Mouse (Mus musculus) bone marrow, adult 2 months (tissue): ENCODE measurements around the gene Msmb. TPM values are rescaled to one million over a fixed set of nuclear protein-coding genes. Genes with fewer than 3 reads are reported as not detected.
A peak's percentile ranks its signal among the peaks of the same experiment; 100 is the strongest.

Experiments
- H3K27ac ChIP-seq: fragments of 200-500 bp; 2 replicates; pipeline ENCODE4 v1.5.1; 2012; ENCODE audit warnings: low read depth, mild to moderate bottlenecking, control low read depth, inconsistent platforms, low read length; ENCODE audit not compliant: control insufficient read depth, poor library complexity, insufficient read depth
- H3K4me1 ChIP-seq: fragments of 200-500 bp; 2 replicates; pipeline ENCODE4 v1.6.1; 2011; ENCODE audit warnings: low read length; ENCODE audit not compliant: control insufficient read depth, insufficient read depth
- H3K4me3 ChIP-seq: fragments of 200-500 bp; replicated peaks from 2 replicates; pipeline ENCODE3; 2011; ENCODE audit warnings: mild to moderate bottlenecking, low read depth, low read length, control low read depth; ENCODE audit not compliant: control insufficient read depth
- CTCF ChIP-seq: fragments of 200-500 bp; IDR thresholded peaks from 2 replicates; pipeline ENCODE4 v1.5.1; 2011; ENCODE audit warnings: low read length, control low read depth; ENCODE audit not compliant: control insufficient read depth, insufficient read depth
- POLR2A ChIP-seq: fragments of 200-500 bp; IDR thresholded peaks from 2 replicates; pipeline ENCODE4 v1.6.1; 2011; ENCODE audit warnings: low read depth, mild to moderate bottlenecking, control low read depth, low read length, borderline replicate concordance; ENCODE audit not compliant: control insufficient read depth
- WGBS: fragments of 180-500 bp; shearing (Covaris S2); methylation state at CpG from one replicate; pipeline ENCODE4 v1.1.7; 2018; 5-methylcytosine and 5-hydroxymethylcytosine counted together
- polyA plus RNA-seq: library from polyadenylated mRNA; stranded (reverse); fragments of >200 nt; gene quantifications from 2 replicates; pipeline ENCODE4 v1.2.4, GENCODE M21; 2011; ENCODE audit warnings: low replicate concordance; ENCODE audit not compliant: missing spikeins, insufficient read depth, insufficient read length

Msmb gene
- polyA plus RNA-seq = not detected in 2 replicates

DNA sequence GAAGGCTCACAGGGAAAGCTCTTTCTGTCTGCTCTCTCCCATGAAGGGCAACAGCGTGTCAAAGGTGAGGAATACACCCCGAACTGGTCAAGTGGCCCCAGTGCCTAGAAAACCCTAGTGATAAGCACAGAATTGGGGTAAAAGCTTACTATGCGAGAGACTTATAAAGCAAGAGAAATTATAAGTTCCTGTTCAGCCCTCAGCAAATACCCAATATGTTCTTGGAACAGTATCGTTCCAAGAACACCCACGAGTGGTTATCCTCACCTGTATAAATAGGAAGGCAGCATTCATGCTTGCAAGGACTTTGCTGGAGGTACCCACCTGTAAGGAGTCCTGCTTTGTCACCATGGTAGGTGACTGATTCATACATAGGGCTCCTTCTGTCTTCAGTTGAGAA is at the start of gene Msmb:
Gene Msmb (plus strand): TSS at position 301 of the 400 bp plus-strand sequence.
- H3K27ac ChIP-seq = no peak within 1 kb of the TSS
- no peak within 1 kb of the TSS for H3K4me3 ChIP-seq
- WGBS = 82% methylated on average over 5 of the region's 5 CpGs
- no peak for TF ChIP-seq POLR2A
- TF ChIP-seq CTCF = no peak
- no peaks in the 10 kb centered on the region; the same call in none of the 2 replicates for H3K4me1 ChIP-seq

DNA sequence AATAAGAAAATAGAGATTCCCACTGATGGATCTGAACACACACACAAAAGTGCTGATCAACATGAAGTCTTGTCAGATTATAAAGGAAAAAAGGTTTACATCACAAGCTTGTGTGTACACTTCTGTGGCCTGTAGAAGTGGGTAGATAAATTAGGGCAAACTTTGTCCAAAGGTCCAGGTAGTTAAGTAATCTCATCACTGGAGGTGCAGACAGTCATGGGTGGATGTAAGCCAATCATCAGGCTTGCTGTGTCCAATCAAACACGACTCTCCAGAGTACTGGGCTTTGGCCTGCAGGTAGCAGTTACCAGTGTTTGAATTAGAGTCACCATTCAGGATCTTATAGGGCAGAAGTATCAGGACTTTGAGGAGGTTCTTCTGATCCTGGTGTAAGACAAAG is 48.8 kb upstream of the Msmb start:
- WGBS = 60% methylated on average over 1 of the region's 1 CpGs
- Histone ChIP-seq H3K27ac (no peak overlapping the region), H3K4me1 (no peaks in the 10 kb centered on the region), H3K4me3 (no peak overlapping the region)
- TF ChIP-seq CTCF (no peak), POLR2A (no peak)

DNA sequence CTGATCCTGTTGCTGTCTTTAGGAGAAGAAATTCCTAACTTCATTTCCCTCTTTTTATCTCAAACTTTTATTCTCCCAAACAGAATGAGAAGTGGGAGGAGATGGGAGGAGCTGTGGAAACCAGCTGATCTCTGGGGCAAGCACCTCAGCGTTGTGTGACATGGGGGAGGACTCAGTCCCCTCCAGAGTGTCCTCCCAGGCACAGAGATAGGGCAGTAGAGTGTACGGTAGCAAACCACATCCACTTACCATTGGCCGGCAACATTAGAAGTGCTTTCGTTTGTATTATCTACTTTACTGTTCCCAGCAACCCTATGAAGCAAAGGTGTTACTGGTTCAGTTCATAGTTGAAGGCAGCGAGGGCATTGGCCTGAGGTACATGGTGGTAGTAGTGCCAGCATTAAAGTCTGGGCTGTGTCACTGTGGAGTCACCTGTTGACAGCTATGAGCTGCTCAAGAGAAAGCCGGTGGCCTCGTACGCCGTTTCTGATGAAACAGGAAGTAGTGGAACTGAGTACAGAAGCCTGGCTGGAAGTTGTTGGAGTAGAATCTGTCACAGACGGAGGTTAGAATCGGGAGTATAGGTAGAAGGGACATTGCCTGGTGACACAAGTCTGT is 48.2 kb upstream of the Msmb start:
- peak overlapping the region; percentile 32 for H3K4me3 ChIP-seq
- TF ChIP-seq CTCF (no peak), POLR2A (no peak)
- WGBS = 20% methylated on average over 11 of the region's 11 CpGs
- H3K27ac ChIP-seq = no peak overlapping the region
- no peaks in the 10 kb centered on the region for H3K4me1 ChIP-seq

DNA sequence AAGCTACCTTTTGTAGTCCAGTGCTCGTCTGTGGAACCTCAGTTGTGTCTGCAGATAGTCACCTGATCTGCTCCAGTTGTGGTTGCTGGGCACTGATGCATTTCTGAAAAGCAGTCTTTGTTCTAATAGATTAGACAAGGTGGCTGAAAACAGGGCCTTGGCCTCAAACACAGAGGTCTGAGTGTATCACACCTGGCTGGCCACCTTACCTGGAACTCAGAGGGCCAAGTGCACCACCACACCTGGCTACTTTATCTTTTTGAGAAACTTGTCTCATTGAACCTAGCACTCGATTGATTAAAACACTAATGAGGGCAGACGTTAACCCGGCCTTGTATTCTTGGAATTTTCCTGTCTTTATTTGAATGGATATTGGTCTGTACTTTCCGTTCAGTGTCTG is 46.2 kb upstream of the Msmb start:
- Histone ChIP-seq H3K27ac (no peak overlapping the region), H3K4me3 (no peak overlapping the region), H3K4me1 (no peaks in the 10 kb centered on the region)
- TF ChIP-seq CTCF (no peak), POLR2A (no peak)
- WGBS = 90% methylated on average over 5 of the region's 5 CpGs

DNA sequence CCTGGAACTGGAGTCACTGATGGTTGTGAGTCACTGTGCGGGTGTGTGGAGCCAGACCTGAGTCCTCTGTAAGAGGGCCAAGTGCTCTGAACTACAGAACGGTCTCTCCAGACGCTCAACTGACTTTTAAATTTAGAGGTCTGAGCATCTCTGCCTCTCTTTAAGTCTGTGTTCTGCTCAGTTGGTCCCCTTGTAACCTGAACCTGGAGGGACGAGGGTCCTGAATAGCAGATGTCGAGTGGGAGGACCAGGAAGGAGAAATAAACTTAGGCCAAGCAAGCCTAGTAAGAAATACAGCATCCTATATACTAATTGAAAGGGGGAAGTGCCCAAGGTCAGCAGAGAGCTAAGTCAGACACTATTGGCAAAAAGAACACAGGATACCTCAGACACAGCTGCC is 45.1 kb upstream of the Msmb start:
- WGBS = 87% methylated on average over 5 of the region's 5 CpGs
- Histone ChIP-seq H3K4me1 (no peaks in the 10 kb centered on the region), H3K4me3 (no peak overlapping the region), H3K27ac (no peak overlapping the region)
- TF ChIP-seq POLR2A (no peak), CTCF (no peak)

DNA sequence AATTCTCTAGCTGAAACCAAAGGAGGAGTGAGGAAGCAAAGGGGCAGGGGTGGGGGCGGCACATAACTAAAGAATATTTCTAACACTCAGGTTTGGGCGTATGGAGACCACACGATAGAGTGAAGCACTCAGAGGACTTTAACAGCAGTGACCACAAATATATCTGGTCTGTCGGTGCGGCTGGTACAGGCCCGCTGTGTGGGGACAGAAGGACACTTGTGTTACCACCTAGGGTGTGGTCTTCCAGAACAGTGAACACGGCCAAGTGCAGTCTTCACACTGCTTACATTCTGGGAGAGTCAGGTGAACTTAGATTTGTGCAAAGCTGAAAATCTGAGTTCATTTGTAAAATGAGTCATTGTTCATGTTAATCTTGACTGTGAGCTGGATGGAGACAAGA is 44.1 kb upstream of the Msmb start:
- H3K4me1 ChIP-seq = no peaks in the 10 kb centered on the region; the same call in 1 of the 2 replicates
- 88% methylated on average over 7 of the region's 7 CpGs for WGBS
- no peak overlapping the region for H3K27ac ChIP-seq
- H3K4me3 ChIP-seq = no peak overlapping the region
- TF ChIP-seq CTCF (no peak), POLR2A (no peak)

DNA sequence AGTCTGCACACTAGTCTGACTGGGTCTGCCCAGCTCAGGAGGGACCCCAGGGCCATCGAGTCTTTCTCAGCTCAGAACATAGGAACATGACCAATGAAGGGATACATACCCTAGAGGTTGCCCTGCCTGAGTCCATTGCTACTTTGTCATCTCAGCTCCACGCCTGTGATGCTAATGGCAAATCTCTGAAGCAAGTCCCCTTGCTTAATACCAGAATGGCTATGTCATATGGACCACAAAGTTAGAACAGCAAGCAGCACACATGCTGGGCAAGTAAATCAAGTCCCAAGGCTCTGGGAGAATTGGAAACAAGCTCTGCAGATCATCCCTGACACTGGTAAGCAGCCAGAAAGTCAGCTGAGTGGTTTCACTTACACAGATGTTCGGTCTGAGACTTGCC is 42.9 kb upstream of the Msmb start:
- TF ChIP-seq CTCF (no peak), POLR2A (no peak)
- no peak overlapping the region for H3K4me3 ChIP-seq
- 87% methylated on average over 3 of the region's 3 CpGs for WGBS
- no peak overlapping the region for H3K27ac ChIP-seq
- no peaks in the 10 kb centered on the region; the same call in 1 of the 2 replicates for H3K4me1 ChIP-seq

DNA sequence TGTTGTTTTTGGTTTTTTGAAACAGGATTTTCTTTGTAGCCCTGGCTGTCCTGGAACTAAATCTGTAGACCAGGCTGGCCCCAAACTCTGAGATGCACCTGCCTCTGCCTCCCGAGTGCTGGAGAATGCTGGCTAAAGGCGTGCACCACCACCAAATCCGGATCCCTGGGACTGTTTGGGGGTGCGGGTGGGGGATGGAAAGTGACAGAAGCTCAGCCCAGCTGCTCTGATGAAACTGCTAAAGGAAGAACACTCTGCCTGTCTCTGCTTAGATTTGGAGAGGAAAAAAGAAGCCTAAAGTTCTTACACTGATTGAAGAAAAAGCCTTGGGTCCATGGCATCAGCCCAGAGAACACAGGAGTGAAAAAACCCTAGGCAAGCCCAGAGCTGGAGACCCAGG is 38.3 kb upstream of the Msmb start:
- Histone ChIP-seq H3K4me1 (no peaks in the 10 kb centered on the region; the same call in 1 of the 2 replicates), H3K27ac (no peak overlapping the region), H3K4me3 (no peak overlapping the region)
- no peak for TF ChIP-seq POLR2A
- TF ChIP-seq CTCF = no peak
- 83% methylated on average over 4 of the region's 4 CpGs for WGBS

DNA sequence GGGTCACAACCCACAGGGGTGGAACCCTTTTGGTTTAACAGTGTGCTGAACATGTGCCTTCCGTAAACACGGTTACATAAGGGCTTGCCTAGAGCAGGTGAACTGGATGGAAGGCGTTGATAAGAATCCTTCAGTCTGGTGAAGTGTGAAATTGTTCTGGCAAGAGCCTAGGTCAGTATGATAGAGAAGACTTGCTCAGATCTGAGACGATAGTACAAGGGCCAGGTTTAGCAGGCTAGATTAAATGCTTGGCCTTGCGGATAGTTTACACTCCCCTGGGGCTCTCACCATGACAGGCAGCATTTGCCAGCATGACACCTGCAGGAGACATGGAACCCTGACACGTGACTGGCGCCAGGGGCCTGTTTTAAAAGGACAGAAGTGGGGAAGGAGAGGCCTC is 36.2 kb upstream of the Msmb start:
- no peak overlapping the region for H3K4me3 ChIP-seq
- WGBS = 70% methylated on average over 7 of the region's 7 CpGs
- no peaks in the 10 kb centered on the region; the same call in 1 of the 2 replicates for H3K4me1 ChIP-seq
- no peak for TF ChIP-seq POLR2A
- TF ChIP-seq CTCF = no peak
- H3K27ac ChIP-seq = no peak overlapping the region
